8 mouse cellular contexts compared by ENCODE assay signal in the genomic region with DNA sequence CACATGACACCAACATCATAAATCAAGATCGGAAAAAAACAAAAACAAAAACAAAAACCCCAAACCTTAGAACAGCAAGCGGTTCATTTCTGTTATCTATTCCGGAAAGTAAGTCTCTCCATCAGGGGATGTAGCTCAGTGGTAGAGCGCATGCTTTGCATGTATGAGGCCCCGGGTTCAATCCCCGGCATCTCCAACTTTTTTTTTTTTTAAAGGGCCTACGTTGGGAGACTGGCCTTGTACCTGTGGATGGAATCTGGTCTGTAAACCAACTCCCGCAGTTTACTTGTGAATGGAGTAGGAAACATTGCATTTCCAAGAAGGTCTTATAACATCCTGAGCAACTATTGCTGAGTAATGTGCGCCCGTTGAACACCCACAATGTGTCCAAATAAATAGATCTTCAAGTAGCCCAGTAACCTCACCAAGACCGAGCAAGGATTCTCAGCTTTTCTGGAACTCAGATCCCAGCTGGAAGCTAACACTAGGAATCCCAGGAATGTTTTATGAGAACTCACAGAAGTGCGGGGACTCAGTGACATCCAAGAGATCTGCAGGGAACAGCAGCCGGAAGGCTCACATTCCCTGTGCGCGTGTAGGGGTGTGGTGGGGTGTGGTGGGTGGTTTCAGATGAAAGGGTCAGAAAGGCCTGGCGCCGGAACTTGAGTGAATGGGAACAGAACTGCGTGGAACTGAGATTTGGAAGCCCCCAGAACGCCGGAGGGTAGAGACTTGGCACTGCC. TPM values are rescaled to one million over a fixed set of nuclear protein-coding genes. Genes with fewer than 3 reads are reported as not detected.
DNase-seq lines count a peak whose midpoint lies in the region; ATAC-seq and TF ChIP-seq lines count a peak whose summit lies in the region.

No protein-coding gene starts in this region.

- no peak for TF ChIP-seq CTCF in MEL (IDR thresholded peaks at IDR 0.05 in 2 of 3, conservative IDR thresholded peaks at IDR 0.05 in 1 of 3; ENCODE audit: control insufficient read depth in 1 of 3, insufficient read depth in 1 of 3, low read depth in 2 of 3, low read length in 3 of 3, poor library complexity in 1 of 3, severe bottlenecking in 1 of 3)

- peak overlapping the region; percentile 80 for H3K9ac ChIP-seq in MEL (ENCODE audit: control insufficient read depth, low read depth, low read length, poor library complexity, severe bottlenecking)
- H3K9ac ChIP-seq in embryonic facial prominence, embryonic 14.5 days (ENCODE audit: low read depth, low read length): peak overlapping the region; percentile 43; the same call in 1 of the 2 replicates
- H3K9ac ChIP-seq in lung, embryonic 16.5 days (ENCODE audit: low read length): no peak overlapping the region
- H3K9ac ChIP-seq in stomach, embryonic 14.5 days (replicated peaks; ENCODE audit: low read depth, low read length): no peak overlapping the region

- H3K27me3 ChIP-seq in MEL (ENCODE audit: control insufficient read depth in 1 of 2, insufficient read depth in 2 of 2, low read length in 2 of 2): no peaks in the 10 kb centered on the region
- H3K27me3 ChIP-seq in embryonic facial prominence, embryonic 14.5 days (replicated peaks; ENCODE audit: control insufficient read depth, insufficient read depth, low read length): no peaks in the 10 kb centered on the region
- no peaks in the 10 kb centered on the region for H3K27me3 ChIP-seq in lung, embryonic 16.5 days (ENCODE audit: control insufficient read depth, insufficient read depth, low read depth, low read length)
- H3K27me3 ChIP-seq in stomach, embryonic 14.5 days (ENCODE audit: control insufficient read depth, insufficient read depth, low read length): no peaks in the 10 kb centered on the region

- peak overlapping the region; percentile 52 for H3K4me2 ChIP-seq in embryonic facial prominence, embryonic 14.5 days (ENCODE audit: low read depth, low read length)
- H3K4me2 ChIP-seq in lung, embryonic 16.5 days (ENCODE audit: low read depth, low read length): peak overlapping the region; percentile 48
- peak overlapping the region; percentile 42 for H3K4me2 ChIP-seq in stomach, embryonic 14.5 days (replicated peaks; ENCODE audit: low read depth, low read length)

- no peak for ATAC-seq in embryonic facial prominence, embryonic 14.5 days (ENCODE audit: low read depth)
- ATAC-seq in lung, embryonic 16.5 days (ENCODE audit: low read depth): no peak
- no peak for ATAC-seq in stomach, embryonic 14.5 days (ENCODE audit: insufficient number of reproducible peaks, insufficient read depth, low FRiP score, low read depth)

- 7% methylated on average over 20 of the region's 20 CpGs for WGBS in embryonic facial prominence, embryonic 14.5 days
- WGBS in lung, embryonic 16.5 days: 8% methylated on average over 20 of the region's 20 CpGs
- 10% methylated on average over 20 of the region's 20 CpGs for WGBS in stomach, embryonic 14.5 days

- TF ChIP-seq EP300 in MEL (IDR thresholded peaks at IDR 0.05; ENCODE audit: low read depth in 1 of 2, low read length in 2 of 2): no peak

- H3K9me3 ChIP-seq in MEL (replicated peaks; ENCODE audit: insufficient read depth, low read length): no peaks in the 10 kb centered on the region
- H3K9me3 ChIP-seq in embryonic facial prominence, embryonic 14.5 days (ENCODE audit: control insufficient read depth, low read length): no peaks in the 10 kb centered on the region
- no peaks in the 10 kb centered on the region for H3K9me3 ChIP-seq in lung, embryonic 16.5 days (ENCODE audit: control insufficient read depth, low read length)
- H3K9me3 ChIP-seq in stomach, embryonic 14.5 days (ENCODE audit: control insufficient read depth, low read depth, low read length): no peaks in the 10 kb centered on the region

- H3K4me3 ChIP-seq in MEL (ENCODE audit: control insufficient read depth in 1 of 2, insufficient read depth in 1 of 2, low read depth in 2 of 2, low read length in 2 of 2): peak overlapping the region; percentile 48 to 87
- H3K4me3 ChIP-seq in embryonic facial prominence, embryonic 14.5 days (ENCODE audit: low read depth, low read length): peak overlapping the region; percentile 37
- peak overlapping the region; percentile 42 for H3K4me3 ChIP-seq in lung, embryonic 16.5 days (ENCODE audit: low read length)
- H3K4me3 ChIP-seq in stomach, embryonic 14.5 days (ENCODE audit: low read depth, low read length): peak overlapping the region; percentile 21

- TF ChIP-seq POLR2A in MEL (IDR thresholded peaks at IDR 0.05; ENCODE audit: control insufficient read depth in 1 of 2, insufficient read depth in 1 of 2, low read depth in 1 of 2, low read length in 2 of 2, poor library complexity in 1 of 2): no peak

- DNase-seq in layer of hippocampus, postnatal 14 days (ENCODE audit: low spot score in 2 of 2): peak; percentile 52 to 65
- DNase-seq in layer of hippocampus, adult 9-11 months: no peak
- DNase-seq in MEL (ENCODE audit: low read depth, low spot score): peak; percentile 68
- DNase-seq in embryonic facial prominence, embryonic 14.5 days (ENCODE audit: low spot score): peak; percentile 72
- DNase-seq in induced T-regulatory cell, adult 2 months (ENCODE audit: low read depth): peak; percentile 79
- DNase-seq in ovary, postnatal 36 days (ENCODE audit: low spot score): no peak

- H3K27ac ChIP-seq in MEL (ENCODE audit: control insufficient read depth, low read depth, low read length): peak overlapping the region; percentile 84
- H3K27ac ChIP-seq in embryonic facial prominence, embryonic 14.5 days (replicated peaks; ENCODE audit: low read depth, low read length): no peak overlapping the region; the same call in 1 of the 2 replicates
- no peak overlapping the region for H3K27ac ChIP-seq in lung, embryonic 16.5 days (ENCODE audit: low read length)
- H3K27ac ChIP-seq in stomach, embryonic 14.5 days (ENCODE audit: low read length): no peak overlapping the region

- H3K4me1 ChIP-seq in MEL (ENCODE audit: control insufficient read depth in 1 of 2, insufficient read depth in 2 of 2, low read length in 2 of 2): peaks cover 0 to 4% of the 10 kb centered on the region in 2 experiments; a peak in 1 of 4 replicates
- H3K4me1 ChIP-seq in embryonic facial prominence, embryonic 14.5 days (ENCODE audit: control insufficient read depth, insufficient read depth, low read length): peaks cover 9% of the 10 kb centered on the region; the same call in 1 of the 2 replicates
- peaks cover 13% of the 10 kb centered on the region for H3K4me1 ChIP-seq in lung, embryonic 16.5 days (replicated peaks; ENCODE audit: control insufficient read depth, insufficient read depth, low read length)
- H3K4me1 ChIP-seq in stomach, embryonic 14.5 days (ENCODE audit: control insufficient read depth, insufficient read depth, low read length): peaks cover 18% of the 10 kb centered on the region

- H3K79me2 ChIP-seq in MEL (ENCODE audit: control insufficient read depth, insufficient read depth, low read length, poor library complexity): no peaks in the 10 kb centered on the region; the same call in 1 of the 2 replicates

- no peak for TF ChIP-seq RAD21 in MEL (IDR thresholded peaks at IDR 0.05; ENCODE audit: low read depth, low read length)

- H3K36me3 ChIP-seq in MEL (ENCODE audit: control insufficient read depth in 1 of 2, insufficient read depth in 2 of 2, low read length in 2 of 2): peaks cover 0 to 5% of the 10 kb centered on the region in 2 experiments; a peak in 1 of 4 replicates
- peaks cover 11% of the 10 kb centered on the region for H3K36me3 ChIP-seq in embryonic facial prominence, embryonic 14.5 days (ENCODE audit: control insufficient read depth, insufficient read depth, low read length)
- H3K36me3 ChIP-seq in lung, embryonic 16.5 days (ENCODE audit: control insufficient read depth, insufficient read depth, low read length): peaks cover 9% of the 10 kb centered on the region
- H3K36me3 ChIP-seq in stomach, embryonic 14.5 days (ENCODE audit: control insufficient read depth, insufficient read depth, low read length): peaks cover 6% of the 10 kb centered on the region

RNA-seq across cellular contexts. Expression of a gene that starts 19.5 kb away (rescaled TPM):
- 100 to 1,000 TPM; 755 to 828 TPM for total RNA-seq in layer of hippocampus, postnatal 14 days (2021)
- total RNA-seq in MEL (2012; rRNA removed): 511 and 526 TPM in 2 replicates
- 1,000 to 10,000 TPM in 1 of 2 experiments, 100 to 1,000 TPM in 1; 113 to 1,075 TPM for polyA plus RNA-seq in MEL (2012; ENCODE audit: insufficient read depth in 1 of 2, insufficient read length in 2 of 2, low read depth in 1 of 2, low replicate concordance in 2 of 2, missing spikeins in 1 of 2)
- 879 and 1,077 TPM in 2 replicates for polyA plus RNA-seq in embryonic facial prominence, embryonic 14.5 days (2014; fragmentation: Nextera tagmentation; extraction: Ambion mirVana)
- 1,152 and 1,205 TPM in 2 replicates for polyA plus RNA-seq in lung, embryonic 16.5 days (2015; fragmentation: Nextera tagmentation; extraction: Ambion mirVana)
- 1,055 and 1,113 TPM in 2 replicates for polyA plus RNA-seq in stomach, embryonic 14.5 days (2014; fragmentation: Nextera tagmentation; extraction: Ambion mirVana)

RNA-seq across cellular contexts. Expression of a gene that starts 20.4 kb away (rescaled TPM):
- under 1 TPM; 0.28 to 0.52 TPM for total RNA-seq in layer of hippocampus, postnatal 14 days (2021)
- total RNA-seq in MEL (2012; rRNA removed): 0.65 TPM in 2 replicates
- polyA plus RNA-seq in MEL (2012; ENCODE audit: insufficient read depth in 1 of 2, insufficient read length in 2 of 2, low read depth in 1 of 2, low replicate concordance in 2 of 2, missing spikeins in 1 of 2): under 1 TPM in 1 of 2 experiments, not detected in 1; 0.96 TPM
- polyA plus RNA-seq in embryonic facial prominence, embryonic 14.5 days (2014; fragmentation: Nextera tagmentation; extraction: Ambion mirVana): 0.24 TPM in 1 of 2 replicates, not detected in the other
- 0.29 and 0.36 TPM in 2 replicates for polyA plus RNA-seq in lung, embryonic 16.5 days (2015; fragmentation: Nextera tagmentation; extraction: Ambion mirVana)
- 0.20 and 0.35 TPM in 2 replicates for polyA plus RNA-seq in stomach, embryonic 14.5 days (2014; fragmentation: Nextera tagmentation; extraction: Ambion mirVana)

RNA-seq across cellular contexts. Expression of a gene that starts 24.4 kb away (rescaled TPM):
- total RNA-seq in layer of hippocampus, postnatal 14 days (2021): 10 to 100 TPM; 12.4 to 13.8 TPM
- total RNA-seq in MEL (2012; rRNA removed): 26.0 and 27.4 TPM in 2 replicates
- polyA plus RNA-seq in MEL (2012; ENCODE audit: insufficient read depth in 1 of 2, insufficient read length in 2 of 2, low read depth in 1 of 2, low replicate concordance in 2 of 2, missing spikeins in 1 of 2): 100 to 1,000 TPM in 1 of 2 experiments, 10 to 100 TPM in 1; 55.3 to 549 TPM
- polyA plus RNA-seq in embryonic facial prominence, embryonic 14.5 days (2014; fragmentation: Nextera tagmentation; extraction: Ambion mirVana): 4.8 and 5.4 TPM in 2 replicates
- 10.1 and 10.6 TPM in 2 replicates for polyA plus RNA-seq in lung, embryonic 16.5 days (2015; fragmentation: Nextera tagmentation; extraction: Ambion mirVana)
- polyA plus RNA-seq in stomach, embryonic 14.5 days (2014; fragmentation: Nextera tagmentation; extraction: Ambion mirVana): 7.5 and 9.2 TPM in 2 replicates

RNA-seq across cellular contexts. Expression of a gene that starts 31.8 kb away (rescaled TPM):
- total RNA-seq in layer of hippocampus, postnatal 14 days (2021): 10 to 100 TPM; 89.0 to 90.0 TPM
- total RNA-seq in MEL (2012; rRNA removed): 87.6 and 88.6 TPM in 2 replicates
- polyA plus RNA-seq in MEL (2012; ENCODE audit: insufficient read depth in 1 of 2, insufficient read length in 2 of 2, low read depth in 1 of 2, low replicate concordance in 2 of 2, missing spikeins in 1 of 2): 100 to 1,000 TPM in 1 of 2 experiments, 10 to 100 TPM in 1; 73.7 to 264 TPM
- 28.8 and 29.3 TPM in 2 replicates for polyA plus RNA-seq in embryonic facial prominence, embryonic 14.5 days (2014; fragmentation: Nextera tagmentation; extraction: Ambion mirVana)
- 29.1 and 31.9 TPM in 2 replicates for polyA plus RNA-seq in lung, embryonic 16.5 days (2015; fragmentation: Nextera tagmentation; extraction: Ambion mirVana)
- 28.3 and 34.1 TPM in 2 replicates for polyA plus RNA-seq in stomach, embryonic 14.5 days (2014; fragmentation: Nextera tagmentation; extraction: Ambion mirVana)

Comparison
In these comparisons a context has a peak if more than half of its experiments do, and no peak if none do; other contexts are left out.
1. DNase-seq: peak in layer of hippocampus, postnatal 14 days (2 of 2), MEL (single experiment), embryonic facial prominence, embryonic 14.5 days (single experiment) and induced T-regulatory cell, adult 2 months (single experiment); none in layer of hippocampus, adult 9-11 months (single experiment) and ovary, postnatal 36 days (single experiment).
2. H3K9ac ChIP-seq: peak in MEL (single experiment) and embryonic facial prominence, embryonic 14.5 days (single experiment); none in lung, embryonic 16.5 days (single experiment) and stomach, embryonic 14.5 days (single experiment).
3. Peak in every context shown above with its lines, with median percentiles within 50 percentile points of each other: H3K4me3 ChIP-seq and H3K4me2 ChIP-seq.